Mouse (Mus musculus): ENCODE data around the gene Ugt1a1.

- TF ChIP-seq CTCF (IDR thresholded peaks at IDR 0.05; ENCODE audit: low read depth) (no peak), EP300 (IDR thresholded peaks at IDR 0.05; ENCODE audit: low read depth) (no peak)
Measured at GRCm38 (mm10) chr1:88223591-88223990, 11.8 kb downstream of the Ugt1a1 start.
